Mouse (Mus musculus) frontal cortex, postnatal 36 days (tissue): ENCODE data around the gene Hamp.
A peak's percentile ranks its signal among the peaks of the same experiment; 100 is the strongest.

ENCODE experiments used
- DNase-seq, 2 experiments: peaks; one replicate each; pipeline ENCODE4 v3.0.0; 2022; ENCODE audit warnings: low spot score in 2 of 2

The Hamp gene

GRCm38 (mm10) chr7:30908277-30908991 is 35.4 kb downstream of the Hamp start:
- DNase-seq: no peak

GRCm38 (mm10) chr7:30904042-30904441 is 39.8 kb downstream of the Hamp start:
- peak in 1 of 2 experiments; percentile 39 for DNase-seq

- DNase-seq: no peak
Observed at GRCm38 (mm10) chr7:30895217-30895616, 48.6 kb downstream of the Hamp start.

- no peak for DNase-seq
Observed at GRCm38 (mm10) chr7:30892515-30892914, 51.3 kb downstream of the Hamp start.
